Mouse (Mus musculus): ENCODE measurements around the gene C1ql4.

C1ql4 gene

GRCm38 (mm10) chr15:99087253-99088075, at the start of gene C1ql4:
Gene C1ql4 (minus strand): TSS chr15:99087817.
- no peak for DNase-seq (ENCODE audit: extremely low read depth, low read depth)

GRCm38 (mm10) chr15:99129956-99130910, 42.6 kb upstream of the C1ql4 start:
- DNase-seq (ENCODE audit: extremely low read depth, low read depth): no peak

- no peak for DNase-seq (ENCODE audit: extremely low read depth, low read depth)
These were observed 41.8 kb upstream of the C1ql4 start for GRCm38 (mm10) chr15:99129441-99129840.

GRCm38 (mm10) chr15:99127851-99128522, 40.4 kb upstream of the C1ql4 start:
- no peak for DNase-seq (ENCODE audit: extremely low read depth, low read depth)

GRCm38 (mm10) chr15:99126816-99127365, 39.3 kb upstream of the C1ql4 start:
- DNase-seq (ENCODE audit: extremely low read depth, low read depth): no peak

- no peak for DNase-seq (ENCODE audit: extremely low read depth, low read depth)
These were observed 38.6 kb upstream of the C1ql4 start for GRCm38 (mm10) chr15:99126081-99126815.

- no peak for DNase-seq (ENCODE audit: extremely low read depth, low read depth)
These were observed 38.1 kb upstream of the C1ql4 start, which contains the start of gene Spats2 for GRCm38 (mm10) chr15:99125711-99126080. Gene Spats2 (plus strand): TSS chr15:99125916.

GRCm38 (mm10) chr15:99122642-99123041, 35.0 kb upstream of the C1ql4 start:
- no peak for DNase-seq (ENCODE audit: extremely low read depth, low read depth)

- no peak for DNase-seq (ENCODE audit: extremely low read depth, low read depth)
These were observed 33.2 kb upstream of the C1ql4 start for GRCm38 (mm10) chr15:99120814-99121213.

GRCm38 (mm10) chr15:99116539-99116938, 28.9 kb upstream of the C1ql4 start:
- DNase-seq (ENCODE audit: extremely low read depth, low read depth): no peak

- DNase-seq (ENCODE audit: extremely low read depth, low read depth): no peak
These were observed 27.4 kb upstream of the C1ql4 start for GRCm38 (mm10) chr15:99115065-99115423.

GRCm38 (mm10) chr15:99114312-99115064, 26.9 kb upstream of the C1ql4 start:
- DNase-seq (ENCODE audit: extremely low read depth, low read depth): no peak

GRCm38 (mm10) chr15:99113396-99113975, 25.9 kb upstream of the C1ql4 start:
- DNase-seq (ENCODE audit: extremely low read depth, low read depth): peak; percentile 66

GRCm38 (mm10) chr15:99112843-99113395, 25.3 kb upstream of the C1ql4 start:
- no peak for DNase-seq (ENCODE audit: extremely low read depth, low read depth)

- DNase-seq (ENCODE audit: extremely low read depth, low read depth): no peak
These were observed 24.2 kb upstream of the C1ql4 start for GRCm38 (mm10) chr15:99111809-99112208.

GRCm38 (mm10) chr15:99111139-99111538, 23.5 kb upstream of the C1ql4 start:
- no peak for DNase-seq (ENCODE audit: extremely low read depth, low read depth)

- no peak for DNase-seq (ENCODE audit: extremely low read depth, low read depth)
These were observed 20.2 kb upstream of the C1ql4 start for GRCm38 (mm10) chr15:99107866-99108265.

- DNase-seq (ENCODE audit: extremely low read depth, low read depth): no peak
These were observed 17.6 kb upstream of the C1ql4 start for GRCm38 (mm10) chr15:99105238-99105637.

- no peak for DNase-seq (ENCODE audit: extremely low read depth, low read depth)
These were observed 12.4 kb upstream of the C1ql4 start for GRCm38 (mm10) chr15:99099984-99100383.
